Mouse (Mus musculus) frontal cortex, postnatal 36 days (tissue): ENCODE measurements around the gene Kif28.

Source experiments
- DNase-seq, 2 experiments: peaks; one replicate each; pipeline ENCODE4 v3.0.0; 2022; ENCODE audit warnings: low spot score in 2 of 2

The Kif28 gene

GRCm38 (mm10) chr1:179645980-179646268 is 99.1 kb downstream of the Kif28 start:
- DNase-seq, result no peak
